Mouse (Mus musculus): ENCODE results near the gene Ksr2.

- TF ChIP-seq CTCF (IDR thresholded peaks at IDR 0.05; ENCODE audit: low read depth), result no peak
- TF ChIP-seq EP300 (optimal IDR thresholded peaks at IDR 0.05), result no peak
These were observed 37.5 kb upstream of the Ksr2 start for GRCm38 (mm10) chr5:117376331-117376761.
